Mouse (Mus musculus): ENCODE results near the gene Loxl3. TPM values are rescaled to one million over a fixed set of nuclear protein-coding genes. Genes with fewer than 3 reads are reported as not detected.

The Loxl3 gene
- polyA plus RNA-seq, 1 experiment from 2014 or later = 7.9 TPM

DNA sequence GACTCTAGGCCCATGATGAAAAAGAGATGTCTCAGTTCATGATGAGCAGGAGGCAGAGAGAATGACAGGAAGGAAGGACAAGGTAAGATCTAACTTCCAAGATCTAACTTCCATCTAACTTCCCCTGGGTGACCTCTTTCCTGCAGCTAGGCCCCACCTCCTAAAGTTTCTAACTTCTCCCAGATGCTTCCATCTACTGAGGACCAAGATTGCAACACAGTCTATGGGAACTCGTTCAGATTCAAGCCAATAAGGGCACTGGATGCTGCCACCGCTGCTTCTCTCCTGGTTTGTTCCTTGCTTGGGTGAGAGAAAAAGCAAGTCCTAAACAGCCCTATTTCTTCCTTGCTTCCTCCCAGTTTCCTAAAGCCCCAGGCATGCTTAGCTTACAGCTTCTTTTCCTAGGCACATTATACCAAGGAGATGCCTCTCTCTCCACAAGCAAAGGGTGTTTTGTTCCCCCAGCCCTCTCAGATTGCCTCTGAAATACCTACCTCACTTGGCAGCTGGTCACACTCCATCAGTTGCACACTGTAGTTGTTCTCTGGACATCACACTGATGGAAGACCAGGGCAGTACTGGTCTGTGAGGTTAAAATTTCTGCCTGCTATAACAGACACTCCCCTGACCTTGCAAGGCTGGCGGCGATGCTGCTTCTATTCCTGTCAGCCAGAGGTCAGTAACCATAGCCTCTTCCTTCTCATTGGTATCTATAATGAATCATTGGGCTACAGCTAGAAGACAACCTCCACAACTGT lies 13.0 kb upstream of the Loxl3 start:
- 86% methylated on average over 4 of the region's 4 CpGs for WGBS
- no peak for DNase-seq (ENCODE audit: low spot score)
- Histone ChIP-seq H3K27me3 (ENCODE audit: low read depth, poor library complexity, severe bottlenecking) (no peaks in the 10 kb centered on the region; the same call in 1 of the 2 replicates), H3K4me3 (no peak overlapping the region), H3K9me3 (replicated peaks) (no peaks in the 10 kb centered on the region), H3K4me1 (no peaks in the 10 kb centered on the region), H3K36me3 (no peaks in the 10 kb centered on the region), H3K27ac (replicated peaks) (no peak overlapping the region)

DNA sequence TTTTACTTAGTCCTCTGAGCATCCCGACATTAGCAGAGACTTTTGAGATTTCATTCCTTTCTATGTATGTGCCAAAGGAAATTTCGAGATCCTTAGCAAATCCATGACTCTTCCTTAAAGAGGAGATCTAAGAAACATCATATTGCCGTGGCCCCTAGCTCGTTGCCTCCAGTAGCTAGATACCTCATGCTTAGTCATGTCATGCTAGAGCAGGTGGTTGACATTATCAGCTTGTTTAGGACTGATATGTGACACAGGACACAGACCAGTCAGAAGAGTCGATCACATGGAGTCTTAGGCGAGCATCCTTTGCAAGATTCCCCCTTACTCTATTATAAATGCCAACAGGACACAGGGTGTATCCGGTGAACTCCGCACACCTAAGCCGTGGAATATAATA lies 11.0 kb upstream of the Loxl3 start:
- Histone ChIP-seq H3K9me3 (replicated peaks) (no peaks in the 10 kb centered on the region), H3K4me1 (no peaks in the 10 kb centered on the region), H3K27me3 (ENCODE audit: low read depth, poor library complexity, severe bottlenecking) (peaks cover 10% of the 10 kb centered on the region), H3K4me3 (no peak overlapping the region), H3K36me3 (no peaks in the 10 kb centered on the region), H3K27ac (replicated peaks) (no peak overlapping the region)
- 87% methylated on average over 9 of the region's 9 CpGs for WGBS
- DNase-seq (ENCODE audit: low spot score) = no peak

DNA sequence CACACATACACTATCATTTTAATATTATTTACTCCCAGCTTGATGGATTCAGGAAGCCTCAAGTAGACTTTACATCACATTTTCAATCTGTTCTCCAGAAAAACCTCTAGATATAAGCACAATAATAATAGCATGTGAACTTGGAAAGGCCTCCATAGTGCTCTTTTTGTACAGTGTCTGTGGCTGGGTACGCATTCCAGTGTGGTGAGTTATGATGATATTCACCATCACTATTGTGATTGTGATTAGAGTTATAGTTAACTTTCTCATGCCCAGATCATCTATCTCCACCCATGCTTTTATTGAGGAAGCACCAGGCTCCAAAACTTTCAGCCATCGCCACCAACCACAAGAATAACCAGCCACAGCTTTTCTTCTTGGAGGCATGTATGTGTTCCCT lies 10.2 kb upstream of the Loxl3 start:
- Histone ChIP-seq H3K9me3 (replicated peaks) (no peaks in the 10 kb centered on the region), H3K36me3 (no peaks in the 10 kb centered on the region), H3K4me3 (no peak overlapping the region), H3K27me3 (ENCODE audit: low read depth, poor library complexity, severe bottlenecking) (peaks cover 18% of the 10 kb centered on the region), H3K27ac (replicated peaks) (no peak overlapping the region), H3K4me1 (no peaks in the 10 kb centered on the region)
- no peak for DNase-seq (ENCODE audit: low spot score)
- 88% methylated on average over 2 of the region's 2 CpGs for WGBS

DNA sequence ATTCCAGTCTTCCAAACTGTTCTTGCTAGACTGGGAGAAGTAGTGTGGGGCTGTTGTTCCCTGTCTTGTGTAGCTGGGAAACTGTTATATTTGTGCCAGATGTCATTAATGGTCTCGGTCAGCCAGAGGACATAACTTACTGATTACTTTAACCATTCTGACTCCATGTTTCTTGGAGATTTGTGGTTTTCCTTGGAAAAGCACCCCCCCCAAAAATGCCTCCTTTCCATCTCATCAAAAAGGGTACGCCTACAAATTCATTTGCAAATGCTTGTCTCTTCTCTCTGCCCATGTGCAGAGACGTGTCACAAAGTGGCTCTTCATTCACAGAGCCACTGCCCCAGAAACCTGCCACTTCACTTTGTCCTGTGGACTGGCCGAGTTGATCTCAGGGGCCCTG lies 9.6 kb upstream of the Loxl3 start:
- DNase-seq (ENCODE audit: low spot score) = no peak
- WGBS = 77% methylated on average over 4 of the region's 4 CpGs
- Histone ChIP-seq H3K9me3 (replicated peaks) (no peaks in the 10 kb centered on the region), H3K4me3 (no peak overlapping the region), H3K36me3 (no peaks in the 10 kb centered on the region), H3K4me1 (peaks cover under 1% of the 10 kb centered on the region; the same call in 1 of the 2 replicates), H3K27me3 (ENCODE audit: low read depth, poor library complexity, severe bottlenecking) (peaks cover 24% of the 10 kb centered on the region), H3K27ac (replicated peaks) (no peak overlapping the region)

DNA sequence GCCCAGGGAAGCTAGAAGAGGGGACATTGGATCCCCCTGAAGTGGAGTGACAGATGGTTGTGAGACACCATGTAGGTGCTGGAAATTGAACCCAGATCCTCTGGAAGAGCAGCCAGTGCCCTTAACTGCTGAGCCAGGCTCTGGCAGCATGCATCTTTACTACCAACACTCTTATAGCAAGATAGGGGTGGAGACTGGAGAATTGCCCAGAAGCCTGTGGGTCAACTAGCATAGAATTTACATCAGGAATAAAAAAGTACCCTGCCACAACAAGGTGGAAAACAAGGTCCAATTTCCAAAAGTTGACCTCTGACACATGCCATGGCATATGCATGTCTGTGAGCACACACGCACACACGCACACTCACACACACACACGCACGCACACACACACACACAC lies 8.8 kb upstream of the Loxl3 start:
- Histone ChIP-seq H3K4me3 (no peak overlapping the region), H3K4me1 (peaks cover 9% of the 10 kb centered on the region), H3K9me3 (replicated peaks) (no peaks in the 10 kb centered on the region), H3K27ac (replicated peaks) (no peak overlapping the region), H3K27me3 (ENCODE audit: low read depth, poor library complexity, severe bottlenecking) (peaks cover 32% of the 10 kb centered on the region), H3K36me3 (no peaks in the 10 kb centered on the region)
- WGBS = 91% methylated on average over 4 of the region's 4 CpGs
- DNase-seq (ENCODE audit: low spot score) = no peak

DNA sequence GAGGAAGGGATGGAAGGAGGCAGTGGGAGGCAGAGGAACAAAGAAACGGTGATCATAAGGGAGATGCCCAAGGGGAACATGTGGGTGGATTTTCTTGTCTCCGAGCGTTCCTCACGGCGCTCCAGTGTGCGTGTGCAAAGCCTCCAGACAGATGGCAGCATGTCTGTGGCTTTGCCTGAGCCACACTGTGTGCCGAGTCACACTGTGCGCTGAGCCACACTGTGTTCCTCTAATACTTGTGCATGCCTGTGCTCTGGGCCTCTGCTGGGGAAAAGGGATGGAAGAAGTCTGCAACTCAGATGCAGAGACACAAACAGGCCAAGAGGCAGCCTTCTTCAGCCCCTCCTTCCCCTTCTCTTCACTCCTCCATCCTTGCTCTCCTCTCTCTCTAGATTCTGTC lies 6.7 kb upstream of the Loxl3 start:
- WGBS = 80% methylated on average over 8 of the region's 8 CpGs
- Histone ChIP-seq H3K9me3 (replicated peaks) (no peaks in the 10 kb centered on the region), H3K27me3 (ENCODE audit: low read depth, poor library complexity, severe bottlenecking) (peaks cover 53% of the 10 kb centered on the region), H3K4me1 (peaks cover 19% of the 10 kb centered on the region), H3K4me3 (no peak overlapping the region), H3K27ac (replicated peaks) (no peak overlapping the region), H3K36me3 (0 out of 2 replicates have a peak, but pooled peaks cover 5% of the 10 kb centered on the region)
- DNase-seq (ENCODE audit: low spot score) = no peak

DNA sequence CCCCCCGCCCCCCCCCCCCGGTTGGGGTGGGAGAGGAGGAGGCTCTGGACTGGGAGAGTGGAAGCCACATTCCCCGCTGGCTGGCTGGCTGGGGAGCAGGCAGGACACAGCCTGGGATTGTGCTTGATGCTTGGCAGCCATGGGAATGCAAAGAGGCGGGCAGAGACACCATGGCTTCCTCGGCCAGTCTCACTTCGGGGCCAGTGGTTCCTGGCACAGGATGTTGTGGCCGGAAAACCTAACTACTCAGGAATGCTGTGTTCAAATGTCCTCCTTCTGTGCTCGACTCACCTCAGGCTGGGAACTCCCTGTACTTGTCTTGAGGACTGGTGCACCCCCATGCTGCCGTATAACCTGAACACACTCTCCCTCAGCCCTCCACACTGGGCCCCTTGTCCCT lies 6.3 kb upstream of the Loxl3 start:
- 66% methylated on average over 7 of the region's 9 CpGs for WGBS
- DNase-seq (ENCODE audit: low spot score) = no peak
- Histone ChIP-seq H3K27me3 (ENCODE audit: low read depth, poor library complexity, severe bottlenecking) (peaks cover 57% of the 10 kb centered on the region), H3K27ac (replicated peaks) (no peak overlapping the region), H3K4me3 (no peak overlapping the region), H3K4me1 (peaks cover 23% of the 10 kb centered on the region), H3K9me3 (replicated peaks) (no peaks in the 10 kb centered on the region), H3K36me3 (0 out of 2 replicates have a peak, but pooled peaks cover 5% of the 10 kb centered on the region)

DNA sequence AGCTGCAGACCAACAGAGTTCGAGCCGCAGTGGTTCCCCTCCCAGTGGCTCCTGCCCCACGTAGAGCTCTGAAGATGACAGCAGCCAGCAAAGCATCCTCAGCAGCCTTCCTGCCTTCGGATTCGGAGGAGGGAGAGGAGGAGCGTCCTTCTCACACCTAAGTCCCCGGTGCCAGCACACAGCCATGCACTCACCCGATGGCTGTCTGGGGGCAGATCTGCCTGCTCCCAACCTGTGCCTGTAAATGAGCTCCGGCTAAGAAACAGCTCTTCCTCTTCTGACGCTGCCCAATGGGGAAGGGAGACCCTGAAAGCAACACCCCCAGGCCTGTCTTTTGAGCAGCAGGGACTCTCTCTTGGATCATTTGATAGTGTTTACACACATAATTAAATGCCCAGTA lies 4.2 kb upstream of the Loxl3 start:
- WGBS = 11% methylated on average over 10 of the region's 10 CpGs
- Histone ChIP-seq H3K9me3 (replicated peaks) (no peaks in the 10 kb centered on the region), H3K27me3 (ENCODE audit: low read depth, poor library complexity, severe bottlenecking) (peaks cover 71% of the 10 kb centered on the region), H3K27ac (replicated peaks) (no peak overlapping the region), H3K36me3 (0 out of 2 replicates have a peak, but pooled peaks cover 5% of the 10 kb centered on the region), H3K4me1 (peaks cover 42% of the 10 kb centered on the region), H3K4me3 (no peak overlapping the region)
- no peak for DNase-seq (ENCODE audit: low spot score)

DNA sequence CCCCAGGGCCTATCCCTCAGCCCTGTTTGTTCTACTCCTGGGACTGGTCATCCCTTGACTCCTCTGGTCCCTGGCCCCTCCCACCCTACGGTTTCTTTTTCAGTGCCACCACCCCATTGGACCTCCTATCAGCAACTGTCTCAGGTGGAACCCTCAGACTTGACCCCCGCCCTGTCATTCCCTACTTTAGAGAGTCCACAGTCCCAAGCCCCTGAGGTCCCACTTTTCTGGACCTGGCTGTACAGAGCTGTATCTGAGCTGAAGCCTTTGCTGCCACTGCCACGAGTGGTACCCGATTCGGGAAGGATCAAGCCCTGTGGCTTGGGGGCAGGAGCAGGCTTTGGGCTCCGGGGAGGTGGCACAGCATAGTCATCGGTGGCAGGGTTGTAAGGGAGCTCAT lies 2.9 kb upstream of the Loxl3 start:
- WGBS = 61% methylated on average over 7 of the region's 7 CpGs
- DNase-seq (ENCODE audit: low spot score) = no peak
- Histone ChIP-seq H3K36me3 (0 out of 2 replicates have a peak, but pooled peaks cover 5% of the 10 kb centered on the region), H3K9me3 (replicated peaks) (no peaks in the 10 kb centered on the region), H3K4me3 (no peak overlapping the region), H3K27me3 (ENCODE audit: low read depth, poor library complexity, severe bottlenecking) (peaks cover 84% of the 10 kb centered on the region), H3K27ac (replicated peaks) (no peak overlapping the region), H3K4me1 (peaks cover 51% of the 10 kb centered on the region)

DNA sequence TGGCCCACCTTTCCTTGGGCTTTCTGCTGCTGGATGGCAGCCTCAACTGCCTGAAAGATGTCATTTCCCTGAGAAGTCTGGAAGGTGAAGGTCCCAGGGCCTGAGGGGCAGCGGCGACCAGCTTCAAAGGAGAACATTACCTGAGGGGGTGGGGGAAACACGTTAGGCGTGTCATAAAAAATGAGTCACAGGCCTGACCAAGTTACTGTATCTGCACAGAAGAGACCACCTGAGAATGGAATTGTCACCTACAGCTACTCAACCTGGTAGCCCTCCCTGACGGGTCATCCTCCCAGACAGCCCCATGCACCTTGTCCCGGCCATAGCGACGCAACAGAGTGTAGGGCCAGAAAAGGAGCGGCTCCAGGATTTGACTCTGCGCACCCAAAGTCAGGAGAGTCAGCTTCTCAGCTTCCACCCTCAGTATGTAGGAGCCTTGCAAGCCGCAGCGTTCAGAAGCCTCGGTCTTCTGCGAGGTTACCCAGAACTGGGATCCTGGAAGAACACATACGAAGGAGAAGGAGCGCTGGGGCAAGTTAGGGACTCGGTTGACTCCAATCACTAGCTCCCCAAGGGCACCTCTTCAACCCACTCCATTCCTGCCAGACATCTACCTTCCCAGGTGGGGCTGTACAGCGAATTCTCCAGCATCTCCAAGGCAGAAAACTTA lies 1.9 kb upstream of the Loxl3 start:
- Histone ChIP-seq H3K9me3 (replicated peaks) (no peaks in the 10 kb centered on the region), H3K27ac (replicated peaks) (peak overlapping the region; percentile 84; the same call in 1 of the 2 replicates), H3K36me3 (0 out of 2 replicates have a peak, but pooled peaks cover 5% of the 10 kb centered on the region), H3K4me3 (peak overlapping the region; percentile 60), H3K4me1 (peaks cover 51% of the 10 kb centered on the region), H3K27me3 (ENCODE audit: low read depth, poor library complexity, severe bottlenecking) (peaks cover 92% of the 10 kb centered on the region)
- 12% methylated on average over 18 of the region's 18 CpGs for WGBS
- no peak for DNase-seq (ENCODE audit: low spot score)

DNA sequence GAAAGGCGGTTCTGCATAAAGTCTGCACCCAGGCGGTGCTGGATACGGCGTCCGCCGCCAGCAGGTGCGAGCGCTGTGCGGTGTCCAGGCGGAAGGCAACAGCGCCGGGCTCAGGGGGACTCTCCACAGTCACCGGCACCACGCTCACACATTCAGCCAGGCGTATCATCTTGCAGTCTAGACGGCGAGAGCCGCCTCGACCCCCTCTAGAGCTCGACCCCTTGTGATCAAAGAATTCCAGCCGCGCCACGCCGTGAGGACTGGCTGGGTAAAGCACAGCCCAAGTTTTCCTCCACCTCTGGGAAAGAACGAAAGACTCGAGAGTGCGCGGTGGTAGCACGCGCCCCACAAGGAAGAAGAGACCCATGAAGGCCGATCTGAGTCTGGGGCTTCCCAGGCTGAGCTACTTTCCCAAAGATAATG lies 1.2 kb upstream of the Loxl3 start:
- WGBS = 0% methylated on average over 31 of the region's 31 CpGs
- Histone ChIP-seq H3K9me3 (replicated peaks) (no peaks in the 10 kb centered on the region), H3K27ac (replicated peaks) (peak overlapping the region; percentile 84), H3K4me1 (peaks cover 51% of the 10 kb centered on the region), H3K36me3 (0 out of 2 replicates have a peak, but pooled peaks cover 5% of the 10 kb centered on the region), H3K27me3 (ENCODE audit: low read depth, poor library complexity, severe bottlenecking) (peaks cover 93% of the 10 kb centered on the region), H3K4me3 (peak overlapping the region; percentile 60)
- peak; percentile 68 for DNase-seq (ENCODE audit: low spot score)

DNA sequence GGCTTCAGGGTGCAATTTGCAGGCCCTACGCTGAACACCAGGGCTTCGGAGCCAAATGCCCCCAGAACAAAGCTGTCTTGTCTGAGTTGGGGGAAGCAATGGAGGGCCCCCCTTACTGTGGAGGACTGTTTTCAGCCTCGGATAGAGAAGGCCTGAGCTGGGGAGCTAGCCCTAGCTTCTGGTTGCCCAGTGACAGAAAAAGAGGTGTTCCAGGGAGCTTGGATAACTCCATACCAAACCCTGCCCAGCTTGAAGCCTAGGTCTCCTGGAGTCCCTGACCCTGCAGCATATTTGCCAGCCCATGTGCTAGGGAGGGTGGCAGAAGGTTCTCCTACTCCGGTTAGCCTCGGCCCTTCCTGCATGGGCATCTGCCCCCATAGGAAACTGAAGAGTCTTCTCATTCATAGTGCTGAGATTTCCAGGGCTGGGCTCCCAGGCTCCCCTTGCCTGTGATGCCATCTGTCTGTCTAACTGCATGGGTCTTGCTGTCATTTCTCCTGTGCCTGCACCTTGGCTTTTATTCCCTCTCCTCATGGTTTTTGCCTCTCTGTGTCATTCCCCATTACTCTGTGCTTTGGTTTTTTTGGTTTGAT lies 586 bp downstream of the Loxl3 start:
- peak overlapping the region; percentile 60 for H3K4me3 ChIP-seq
- no peak for DNase-seq (ENCODE audit: low spot score)
- H3K36me3 ChIP-seq = 0 out of 2 replicates have a peak, but pooled peaks cover 5% of the 10 kb centered on the region
- H3K4me1 ChIP-seq = peaks cover 59% of the 10 kb centered on the region
- peaks cover 81% of the 10 kb centered on the region for H3K27me3 ChIP-seq (ENCODE audit: low read depth, poor library complexity, severe bottlenecking)
- H3K9me3 ChIP-seq (replicated peaks) = no peaks in the 10 kb centered on the region
- 20% methylated on average over 5 of the region's 5 CpGs for WGBS
- H3K27ac ChIP-seq (replicated peaks) = peak overlapping the region; percentile 84

DNA sequence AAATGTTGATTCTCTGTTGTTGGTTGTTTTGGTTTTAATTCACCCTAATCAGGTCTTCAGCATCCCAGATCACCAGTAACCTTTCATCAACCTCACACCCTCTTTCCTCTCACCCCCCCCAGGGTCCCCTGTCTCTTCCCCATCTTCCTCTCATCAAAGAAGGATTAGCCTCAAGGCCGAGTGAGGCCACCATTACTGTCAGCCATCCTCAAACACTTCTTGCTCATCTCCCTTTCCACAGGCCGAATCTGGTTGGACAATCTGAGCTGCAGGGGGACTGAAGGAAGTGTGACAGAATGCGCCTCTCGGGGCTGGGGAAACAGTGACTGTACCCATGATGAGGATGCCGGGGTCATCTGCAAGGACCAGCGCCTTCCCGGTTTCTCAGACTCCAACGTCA lies 3.2 kb downstream of the Loxl3 start:
- DNase-seq (ENCODE audit: low spot score) = no peak
- Histone ChIP-seq H3K27ac (replicated peaks) (no peak overlapping the region), H3K36me3 (no peaks in the 10 kb centered on the region), H3K9me3 (replicated peaks) (no peaks in the 10 kb centered on the region), H3K27me3 (ENCODE audit: low read depth, poor library complexity, severe bottlenecking) (peaks cover 55% of the 10 kb centered on the region), H3K4me1 (peaks cover 44% of the 10 kb centered on the region), H3K4me3 (no peak overlapping the region)
- 80% methylated on average over 8 of the region's 8 CpGs for WGBS

Measured in midbrain, embryonic 10.5 days (tissue).